Mouse (Mus musculus): ENCODE measurements around the gene Khsrp. TPM values are rescaled to one million over a fixed set of nuclear protein-coding genes. Genes with fewer than 3 reads are reported as not detected.

The Khsrp gene
- total RNA-seq, 2 experiments from 2014 or later, result 112 to 113 TPM

GRCm38 (mm10) chr17:57029691-57030090 is 1.6 kb downstream of the Khsrp start:
- DNase-seq, result no peak

GRCm38 (mm10) chr17:57027471-57027870 is 3.9 kb downstream of the Khsrp start:
- no peak for DNase-seq

GRCm38 (mm10) chr17:57020960-57021359 is 10.4 kb downstream of the Khsrp start:
- DNase-seq, result no peak

GRCm38 (mm10) chr17:57019693-57020092 is 11.6 kb downstream of the Khsrp start:
- DNase-seq, result no peak

GRCm38 (mm10) chr17:57012245-57012795 is 19.0 kb downstream of the Khsrp start:
- no peak for DNase-seq

- DNase-seq, result peak; percentile 92
Observed at GRCm38 (mm10) chr17:57011236-57012141, 19.8 kb downstream of the Khsrp start, which contains the start of the genes Gtf2f1 and Gm17949. Gene Gtf2f1, minus strand, starts transcription at chr17:57011288. Gene Gm17949, plus strand, starts transcription at chr17:57011469.

GRCm38 (mm10) chr17:57010911-57011235 is 20.4 kb downstream of the Khsrp start:
- DNase-seq, result no peak

GRCm38 (mm10) chr17:57007137-57007905 is 24.0 kb downstream of the Khsrp start:
- DNase-seq, result peak; percentile 38

- no peak for DNase-seq
Observed at GRCm38 (mm10) chr17:57003994-57004393, 27.3 kb downstream of the Khsrp start.

GRCm38 (mm10) chr17:57001228-57001627 is 30.1 kb downstream of the Khsrp start:
- peak; percentile 36 for DNase-seq

GRCm38 (mm10) chr17:56999968-57000609 is 31.2 kb downstream of the Khsrp start, which contains the start of gene Pspn:
Gene Pspn, minus strand, starts transcription at chr17:57000018.
- no peak for DNase-seq

- no peak for DNase-seq
Observed at GRCm38 (mm10) chr17:56999414-56999813, 31.9 kb downstream of the Khsrp start.

- peak; percentile 95 for DNase-seq
Observed at GRCm38 (mm10) chr17:56997029-56997667, 34.2 kb downstream of the Khsrp start, which contains the start of gene Alkbh7. Gene Alkbh7, plus strand, starts transcription at chr17:56997339.

- DNase-seq, result no peak
Observed at GRCm38 (mm10) chr17:56996506-56996905, 34.8 kb downstream of the Khsrp start.

GRCm38 (mm10) chr17:56995046-56995445 is 36.3 kb downstream of the Khsrp start:
- DNase-seq, result no peak

- DNase-seq, result no peak
Observed at GRCm38 (mm10) chr17:56990966-56991365, 40.4 kb downstream of the Khsrp start.

GRCm38 (mm10) chr17:56990115-56990746 is 41.1 kb downstream of the Khsrp start, which contains the start of gene Clpp:
Gene Clpp, plus strand, starts transcription at chr17:56990305.
- peak; percentile 93 for DNase-seq

- DNase-seq, result peak; percentile 74
Observed at GRCm38 (mm10) chr17:56989467-56990114, 41.7 kb downstream of the Khsrp start.

- DNase-seq, result no peak
Observed at GRCm38 (mm10) chr17:56988921-56989430, 42.3 kb downstream of the Khsrp start.

GRCm38 (mm10) chr17:56988441-56988840 is 42.9 kb downstream of the Khsrp start:
- DNase-seq, result no peak
